Mouse (Mus musculus) kidney, adult 2 months (tissue): ENCODE data around the gene Klhl15.
"Not testable (repeated sequence)": the region's sequence is repeated elsewhere in the genome, so short reads cannot be mapped to it uniquely, and the experiment has no call there.

ENCODE experiments used
- CTCF ChIP-seq: fragments of 200-500 bp; conservative IDR thresholded peaks from 2 replicates; pipeline ENCODE4 v1.5.1; 2011; ENCODE audit warnings: low read depth, mild to moderate bottlenecking, control low read depth, low read length, moderate library complexity, mixed read lengths; ENCODE audit not compliant: insufficient read depth, insufficient read length
- POLR2A ChIP-seq: fragments of 200-500 bp; IDR thresholded peaks from one replicate; pipeline ENCODE4 v1.6.1; 2011; ENCODE audit warnings: low read depth, low read length, control low read depth

GRCm38 (mm10) chrX:94193901-94194300, 40.5 kb upstream of the Klhl15 start:
- not testable (repeated sequence) for TF ChIP-seq POLR2A
- 0 out of 2 replicates have a peak, but pooled peaks have one; percentile 12 for TF ChIP-seq CTCF
